Mouse (Mus musculus): ENCODE measurements around the gene Slirp. TPM values are rescaled to one million over a fixed set of nuclear protein-coding genes. Genes with fewer than 3 reads are reported as not detected.

The Slirp gene
- 7.3 and 12.3 TPM in 2 replicates for polyA plus RNA-seq (2012; rRNA removed)

GRCm38 (mm10) chr12:87443700-87444122 is at the start of gene Slirp, which contains the start of gene Alkbh1:
Slirp (plus strand) TSS chr12:87443896.
Alkbh1 (minus strand) TSS chr12:87444017.

GRCm38 (mm10) chr12:87471964-87472786 is 28.5 kb downstream of the Slirp start, which contains the start of gene Snw1:
Snw1 (minus strand) TSS chr12:87472274.

GRCm38 (mm10) chr12:87494421-87494820 is 50.7 kb downstream of the Slirp start, which contains the start of gene Gm5788:
Gm5788 (plus strand) TSS chr12:87494721.

Other genes with a start within 250 kb of the Slirp start
- 0.36 and 0.37 TPM in 2 replicates for gene Samd15, start 244.2 kb upstream of the Slirp start, polyA plus RNA-seq (2012; rRNA removed)
- gene Tmed8, start 243.4 kb upstream of the Slirp start, polyA plus RNA-seq (2012; rRNA removed), result 6.1 and 6.4 TPM in 2 replicates
- gene Noxred1, start 205.2 kb upstream of the Slirp start, polyA plus RNA-seq (2012; rRNA removed), result 0.24 and 0.64 TPM in 2 replicates
- 33.8 and 39.1 TPM in 2 replicates for gene Vipas39, start 177.6 kb upstream of the Slirp start, polyA plus RNA-seq (2012; rRNA removed)
- 74.1 and 75.4 TPM in 2 replicates for gene Ahsa1, start 177.4 kb upstream of the Slirp start, polyA plus RNA-seq (2012; rRNA removed)
- gene Ism2, start 144.2 kb upstream of the Slirp start, polyA plus RNA-seq (2012; rRNA removed), result 1.4 and 1.7 TPM in 2 replicates
- gene Sptlc2, start 55.5 kb upstream of the Slirp start, polyA plus RNA-seq (2012; rRNA removed), result 8.2 and 19.2 TPM in 2 replicates
- 22.2 and 22.5 TPM in 2 replicates for gene Alkbh1, start 121 bp downstream of the Slirp start, polyA plus RNA-seq (2012; rRNA removed)
- gene Snw1, start 28.4 kb downstream of the Slirp start, polyA plus RNA-seq (2012; rRNA removed), result 4.9 and 5.3 TPM in 2 replicates
- not detected in 2 replicates for gene Gm5788, start 50.8 kb downstream of the Slirp start, polyA plus RNA-seq (2012; rRNA removed)
- gene Gm8300, start 70.4 kb downstream of the Slirp start, polyA plus RNA-seq (2012; rRNA removed), result not detected in 2 replicates
- 1.2 and 2.1 TPM in 2 replicates for gene Oog1, start 158.8 kb downstream of the Slirp start, polyA plus RNA-seq (2012; rRNA removed)
- gene Gm4027, start 175.0 kb downstream of the Slirp start, polyA plus RNA-seq (2012; rRNA removed), result not detected in 2 replicates
- gene Gm16381, start 200.7 kb downstream of the Slirp start, polyA plus RNA-seq (2012; rRNA removed), result not detected in 2 replicates

Measured in ovary, adult 2 months (tissue).